Comparison of ENCODE assay signal across 21 mouse cellular contexts in genomic region chr11:114698496-114698895, GRCm38 (mm10). TPM values are rescaled to one million over a fixed set of nuclear protein-coding genes. Genes with fewer than 3 reads are reported as not detected.
"Had no signal": no experiment of that assay in that cellular context is flagged by ENCODE, and none has a peak within 500 bp of the region (broad histone marks: within the 10 kb centered on the region; RNA-seq: fewer than 3 reads in every experiment).

No protein-coding gene starts in this region.

- H3K4me1 ChIP-seq: limb, embryonic 12.5 days; midbrain, embryonic 10.5 days had no signal

- DNase-seq: kidney, adult 18-20 months; kidney, adult 9 months; kidney, postnatal 14 days; kidney, postnatal 4 days; left cerebral cortex, postnatal 4 days; liver, postnatal 0 days; retina, postnatal 1 day; thymus, adult 2 months; thymus, postnatal 14 days; thymus, postnatal 4 days had no signal

- ATAC-seq: liver, postnatal 0 days; midbrain, embryonic 13.5 days; midbrain, embryonic 16.5 days had no signal

- H3K9ac ChIP-seq: limb, embryonic 12.5 days; limb, embryonic 15.5 days; liver, embryonic 14.5 days; liver, postnatal 0 days; midbrain, embryonic 13.5 days; neural tube, embryonic 13.5 days had no signal

- H3K4me3 ChIP-seq: limb, embryonic 12.5 days; limb, embryonic 15.5 days; megakaryocyte, embryonic 14.5 days; midbrain, embryonic 10.5 days; midbrain, embryonic 13.5 days; myocyte; neural tube, embryonic 13.5 days had no signal

- H3K9me3 ChIP-seq: limb, embryonic 12.5 days; limb, embryonic 15.5 days; midbrain, embryonic 10.5 days; midbrain, embryonic 13.5 days; neural tube, embryonic 13.5 days had no signal

- H3K27ac ChIP-seq: limb, embryonic 12.5 days; limb, embryonic 15.5 days; liver, embryonic 14.5 days; midbrain, embryonic 10.5 days; midbrain, embryonic 13.5 days; neural tube, embryonic 13.5 days had no signal

- H3K4me2 ChIP-seq: limb, embryonic 12.5 days; limb, embryonic 15.5 days; liver, embryonic 11.5 days; midbrain, embryonic 13.5 days; neural tube, embryonic 13.5 days had no signal

- H3K27me3 ChIP-seq: limb, embryonic 12.5 days; limb, embryonic 15.5 days; midbrain, embryonic 13.5 days; neural tube, embryonic 13.5 days had no signal

RNA-seq across cellular contexts. Expression of gene Dnaic2, which starts 28.7 kb away (rescaled TPM):
- total RNA-seq: monocyte, adult 5-6 weeks had no signal
- polyA plus RNA-seq: liver, embryonic 11.5 days had no signal
